Mouse (Mus musculus) lung, adult 2 months (tissue): ENCODE data around the gene C2cd4c. TPM values are rescaled to one million over a fixed set of nuclear protein-coding genes. Genes with fewer than 3 reads are reported as not detected.

Experiments used
- DNase-seq: peaks from one replicate; pipeline ENCODE4 v3.0.0; 2022
- H3K4me1 ChIP-seq: fragments of 200-500 bp; 2 replicates; pipeline ENCODE4 v1.6.1; 2011; ENCODE audit warnings: low read length; ENCODE audit not compliant: control insufficient read depth, insufficient read depth
- H3K4me3 ChIP-seq: fragments of 200-500 bp; replicated peaks from 2 replicates; pipeline ENCODE3; 2011; ENCODE audit warnings: low read depth, mild to moderate bottlenecking, control low read depth, low read length; ENCODE audit errors: extremely low read depth
- CTCF ChIP-seq: fragments of 200-500 bp; IDR thresholded peaks from 2 replicates; pipeline ENCODE4 v1.5.1; 2011; ENCODE audit warnings: mild to moderate bottlenecking, low read length, control low read depth; ENCODE audit not compliant: insufficient read depth
- POLR2A ChIP-seq: fragments of 200-500 bp; IDR thresholded peaks from 2 replicates; pipeline ENCODE4 v1.6.1; 2011; ENCODE audit warnings: low read depth, mild to moderate bottlenecking, control low read depth, low read length, borderline replicate concordance; ENCODE audit errors: extremely low read depth
- WGBS: fragments of 180-500 bp; shearing (Covaris S2); methylation state at CpG from one replicate; pipeline ENCODE4 v1.1.7; 2018; 5-methylcytosine and 5-hydroxymethylcytosine counted together
- polyA plus RNA-seq: library from polyadenylated mRNA; depleted of rRNA; stranded (reverse); fragments of >200 nt; gene quantifications from 2 replicates; pipeline ENCODE4 v1.2.3, GENCODE M21; 2012; rRNA removed

C2cd4c gene
- not detected in 2 replicates for polyA plus RNA-seq

GRCm38 (mm10) chr10:79613578-79614304 lies at the start of gene C2cd4c:
Gene C2cd4c (minus strand): TSS chr10:79614025.
- peak within 1 kb of the TSS; percentile 38 for H3K4me3 ChIP-seq
- 1% methylated on average over 59 of the region's 60 CpGs for WGBS
- H3K4me1 ChIP-seq = peaks cover 5% of the 10 kb centered on the region; the same call in 1 of the 2 replicates
- peak; percentile 33 for DNase-seq
- no peak for TF ChIP-seq POLR2A
- no peak for TF ChIP-seq CTCF

GRCm38 (mm10) chr10:79661861-79662260 lies 48.0 kb upstream of the C2cd4c start:
- Histone ChIP-seq H3K4me3 (no peak overlapping the region), H3K4me1 (no peaks in the 10 kb centered on the region)
- WGBS = 18% methylated on average over 2 of the region's 3 CpGs
- DNase-seq = no peak
- TF ChIP-seq POLR2A (no peak), CTCF (no peak)

- 85% methylated on average over 2 of the region's 2 CpGs for WGBS
- no peak for TF ChIP-seq POLR2A
- no peak for TF ChIP-seq CTCF
Observed at GRCm38 (mm10) chr10:79660298-79660697, 46.5 kb upstream of the C2cd4c start.

GRCm38 (mm10) chr10:79658829-79659228 lies 45.0 kb upstream of the C2cd4c start:
- DNase-seq = no peak
- Histone ChIP-seq H3K4me1 (no peaks in the 10 kb centered on the region), H3K4me3 (no peak overlapping the region)
- TF ChIP-seq CTCF = no peak
- no peak for TF ChIP-seq POLR2A
- WGBS = 33% methylated on average over 4 of the region's 4 CpGs

More at GRCm38 (mm10) chr10:79660298-79660697, 46.5 kb upstream of the C2cd4c start:
- no peak overlapping the region for H3K4me3 ChIP-seq
- DNase-seq = no peak
- no peaks in the 10 kb centered on the region for H3K4me1 ChIP-seq

GRCm38 (mm10) chr10:79654946-79655395 lies 41.1 kb upstream of the C2cd4c start:
- 31% methylated on average over 1 of the region's 1 CpGs for WGBS

GRCm38 (mm10) chr10:79652789-79653188 lies 39.0 kb upstream of the C2cd4c start:
- TF ChIP-seq POLR2A = no peak
- TF ChIP-seq CTCF = no peak
- H3K4me1 ChIP-seq = no peaks in the 10 kb centered on the region
- 69% methylated on average over 7 of the region's 7 CpGs for WGBS
- H3K4me3 ChIP-seq = no peak overlapping the region
- no peak for DNase-seq

More at GRCm38 (mm10) chr10:79654946-79655395, 41.1 kb upstream of the C2cd4c start:
- DNase-seq = no peak
- Histone ChIP-seq H3K4me3 (no peak overlapping the region), H3K4me1 (no peaks in the 10 kb centered on the region)
- no peak for TF ChIP-seq POLR2A
- no peak for TF ChIP-seq CTCF

- H3K4me3 ChIP-seq = no peak overlapping the region
- no peaks in the 10 kb centered on the region for H3K4me1 ChIP-seq
- no peak for TF ChIP-seq POLR2A
- TF ChIP-seq CTCF = peak; percentile 95
- DNase-seq = peak; percentile 54
- 26% methylated on average over 7 of the region's 7 CpGs for WGBS
Observed at GRCm38 (mm10) chr10:79649070-79649751, 35.4 kb upstream of the C2cd4c start.

GRCm38 (mm10) chr10:79645711-79646110 lies 31.9 kb upstream of the C2cd4c start, which contains the start of gene Odf3l2:
Gene Odf3l2 (minus strand): TSS chr10:79645738.
- Histone ChIP-seq H3K4me1 (no peaks in the 10 kb centered on the region), H3K4me3 (no peak within 1 kb of the TSS)
- no peak for DNase-seq
- WGBS = 63% methylated on average over 8 of the region's 8 CpGs
- TF ChIP-seq POLR2A (no peak), CTCF (no peak)

- WGBS = 10% methylated on average over 23 of the region's 23 CpGs
- TF ChIP-seq CTCF = no peak
- no peak for TF ChIP-seq POLR2A
- H3K4me1 ChIP-seq = no peaks in the 10 kb centered on the region
- H3K4me3 ChIP-seq = no peak overlapping the region
- DNase-seq = no peak
Observed at GRCm38 (mm10) chr10:79638486-79639204, 24.8 kb upstream of the C2cd4c start.
